Mouse (Mus musculus) liver, embryonic 14.5 days (tissue): Measurements from ENCODE around the gene Ntsr1. TPM values are rescaled to one million over a fixed set of nuclear protein-coding genes. Genes with fewer than 3 reads are reported as not detected.

Experiments used
- ATAC-seq: fragments of 200-750 bp; cut with Nextera tagmentation; 2 replicates; pipeline ENCODE4 v1.8.0; 2017; ENCODE audit warnings: moderate number of reproducible peaks, mild to moderate bottlenecking, moderate library complexity; ENCODE audit not compliant: insufficient read depth
- DNase-seq, 3 experiments: peaks; one replicate each; pipeline ENCODE4 v3.0.0-alpha.2; 2012 to 2013; ENCODE audit warnings: low read depth in 3 of 3, low spot score in 3 of 3
- H3K27ac ChIP-seq: fragments of 300-500 bp; sonication (generic); 2 replicates; pipeline ENCODE4 v1.5.1; 2014; ENCODE audit warnings: moderate library complexity, mild to moderate bottlenecking, control low read depth, inconsistent platforms
- H3K27me3 ChIP-seq: fragments of 300-500 bp; sonication (generic); 2 replicates; pipeline ENCODE4 v1.6.1; 2014; ENCODE audit warnings: mild to moderate bottlenecking, low read length, moderate library complexity; ENCODE audit not compliant: control insufficient read depth, insufficient read depth
- H3K36me3 ChIP-seq: fragments of 300-500 bp; sonication (generic); replicated peaks from 2 replicates; pipeline ENCODE4 v1.6.1; 2014; ENCODE audit warnings: low read depth; ENCODE audit not compliant: control insufficient read depth, insufficient read depth
- H3K4me1 ChIP-seq, 2 experiments: fragments of 200-500 bp in 1 of 2; fragments of 300-500 bp in 1 of 2; sonication (generic) in 1 of 2; replicated peaks; 2 replicates each; pipeline ENCODE4 v1.6.1; 2012 to 2014; ENCODE audit warnings: antibody characterized with exemption in 1 of 2, inconsistent platforms in 1 of 2, low read length in 1 of 2; ENCODE audit not compliant: control insufficient read depth in 2 of 2, insufficient read depth in 2 of 2
- H3K4me2 ChIP-seq: fragments of 300-500 bp; sonication (generic); 2 replicates; pipeline ENCODE4 v1.6.1; 2014; ENCODE audit warnings: low read depth, mild to moderate bottlenecking, control low read depth, moderate library complexity
- H3K4me3 ChIP-seq, 2 experiments: fragments of 200-500 bp in 1 of 2; fragments of 300-500 bp in 1 of 2; sonication (generic) in 1 of 2; 2 replicates each; pipeline ENCODE4 v1.5.1; 2012 to 2014; ENCODE audit warnings: low read depth in 2 of 2, low read length in 2 of 2, mild to moderate bottlenecking in 2 of 2, control low read depth in 1 of 2, inconsistent platforms in 1 of 2, moderate library complexity in 1 of 2; ENCODE audit not compliant: insufficient read depth in 1 of 2
- H3K9ac ChIP-seq: fragments of 300-500 bp; sonication (generic); replicated peaks from 2 replicates; pipeline ENCODE4 v1.6.1; 2014; ENCODE audit warnings: mild to moderate bottlenecking, control low read depth, moderate library complexity
- H3K9me3 ChIP-seq: fragments of 300-500 bp; sonication (generic); 2 replicates; pipeline ENCODE4 v1.6.1; 2016; ENCODE audit warnings: low read length, mixed read lengths; ENCODE audit not compliant: control insufficient read depth
- CTCF ChIP-seq: IDR thresholded peaks from 2 replicates; pipeline ENCODE4 v1.5.1; 2016; ENCODE audit warnings: antibody characterized with exemption, low read depth, control low read depth
- EP300 ChIP-seq: IDR thresholded peaks from 2 replicates; pipeline ENCODE4 v1.6.1; 2016; ENCODE audit warnings: antibody characterized with exemption, low read depth
- WGBS: fragments of 180-500 bp; shearing (Covaris S2); extraction: QIAGEN DNeasy Blood & Tissue Kit; methylation state at CpG from one replicate; pipeline ENCODE4 v1.1.7; 2014; ENCODE audit not compliant: insufficient replicate concordance; 5-methylcytosine and 5-hydroxymethylcytosine counted together
- polyA plus RNA-seq, 2 experiments: library from polyadenylated mRNA; depleted of rRNA in 1 of 2; stranded (reverse) in 1 of 2; unstranded in 1 of 2; fragments of >200 nt; fragmentation: Nextera tagmentation in 1 of 2; extraction: Ambion mirVana in 1 of 2; gene quantifications; 2 replicates each; pipeline versions ENCODE4 v1.2.1 to v1.2.3; 2012 to 2014

Gene Ntsr1
- polyA plus RNA-seq, 2 experiments: 0.04 TPM; not detected in 1

- H3K4me2 ChIP-seq: no peak overlapping the region
- TF ChIP-seq CTCF (no peak), EP300 (no peak)
- H3K27me3 ChIP-seq: no peaks in the 10 kb centered on the region
- ATAC-seq (no peak), DNase-seq (no peak)
- H3K9me3 ChIP-seq: no peaks in the 10 kb centered on the region
- H3K36me3 ChIP-seq: no peaks in the 10 kb centered on the region
- H3K27ac ChIP-seq: no peak overlapping the region
- no peak overlapping the region for H3K4me3 ChIP-seq
- no peaks in the 10 kb centered on the region; a peak in 1 of 4 replicates for H3K4me1 ChIP-seq
- H3K9ac ChIP-seq: no peak overlapping the region
- 34% methylated on average over 4 of the region's 4 CpGs for WGBS
These were observed 14.1 kb downstream of the Ntsr1 start for GRCm38 (mm10) chr2:180513835-180514234.

GRCm38 (mm10) chr2:180521437-180522221 lies 21.9 kb downstream of the Ntsr1 start:
- Histone ChIP-seq H3K9me3 (no peaks in the 10 kb centered on the region), H3K4me2 (no peak overlapping the region), H3K36me3 (no peaks in the 10 kb centered on the region), H3K4me3 (no peak overlapping the region), H3K27me3 (no peaks in the 10 kb centered on the region), H3K4me1 (no peaks in the 10 kb centered on the region), H3K9ac (no peak overlapping the region), H3K27ac (no peak overlapping the region)
- ATAC-seq: no peak
- TF ChIP-seq EP300: no peak
- no peak for TF ChIP-seq CTCF
- WGBS: 47% methylated on average over 5 of the region's 5 CpGs
- DNase-seq: no peak

GRCm38 (mm10) chr2:180522825-180523224 lies 23.0 kb downstream of the Ntsr1 start:
- H3K4me3 ChIP-seq: no peak overlapping the region
- H3K9ac ChIP-seq: no peak overlapping the region
- no peak overlapping the region for H3K27ac ChIP-seq
- WGBS: 39% methylated on average over 4 of the region's 4 CpGs
- no peaks in the 10 kb centered on the region for H3K36me3 ChIP-seq
- no peaks in the 10 kb centered on the region for H3K27me3 ChIP-seq
- TF ChIP-seq CTCF (no peak), EP300 (no peak)
- H3K9me3 ChIP-seq: no peaks in the 10 kb centered on the region
- no peak overlapping the region for H3K4me2 ChIP-seq
- no peak for ATAC-seq
- no peak for DNase-seq
- no peaks in the 10 kb centered on the region for H3K4me1 ChIP-seq

GRCm38 (mm10) chr2:180527447-180527846 lies 27.7 kb downstream of the Ntsr1 start:
- 43% methylated on average over 7 of the region's 7 CpGs for WGBS
- Histone ChIP-seq H3K4me1 (no peaks in the 10 kb centered on the region), H3K27me3 (no peaks in the 10 kb centered on the region), H3K4me2 (no peak overlapping the region), H3K36me3 (no peaks in the 10 kb centered on the region), H3K9me3 (no peaks in the 10 kb centered on the region), H3K27ac (no peak overlapping the region), H3K9ac (no peak overlapping the region), H3K4me3 (no peak overlapping the region)
- ATAC-seq (no peak), DNase-seq (no peak)
- TF ChIP-seq EP300: no peak
- no peak for TF ChIP-seq CTCF

- no peaks in the 10 kb centered on the region for H3K4me1 ChIP-seq
- TF ChIP-seq CTCF: no peak
- no peak for TF ChIP-seq EP300
- no peak overlapping the region for H3K27ac ChIP-seq
- no peak overlapping the region for H3K4me3 ChIP-seq
- no peak overlapping the region for H3K9ac ChIP-seq
- no peak for ATAC-seq
- H3K9me3 ChIP-seq: no peaks in the 10 kb centered on the region
- H3K4me2 ChIP-seq: no peak overlapping the region
- WGBS: 15% methylated on average over 8 of the region's 8 CpGs
- DNase-seq: no peak
- no peaks in the 10 kb centered on the region for H3K27me3 ChIP-seq
- H3K36me3 ChIP-seq: no peaks in the 10 kb centered on the region
These were observed 28.1 kb downstream of the Ntsr1 start for GRCm38 (mm10) chr2:180527883-180528282.
